7 mouse cellular contexts compared by ENCODE assay signal in genomic region chr1:133953261-133953742, GRCm38 (mm10). TPM values are rescaled to one million over a fixed set of nuclear protein-coding genes. Genes with fewer than 3 reads are reported as not detected.
DNase-seq lines count a peak whose midpoint lies in the region; ATAC-seq lines count a peak whose summit lies in the region.

No protein-coding gene starts in this region.

- WGBS in embryonic facial prominence, embryonic 12.5 days: 47% methylated on average over 9 of the region's 9 CpGs
- WGBS in midbrain, embryonic 15.5 days: 52% methylated on average over 9 of the region's 9 CpGs

- 0 out of 2 replicates have a peak overlapping the region, but pooled peaks have one; percentile 7 for H3K9ac ChIP-seq in embryonic facial prominence, embryonic 12.5 days
- H3K9ac ChIP-seq in midbrain, embryonic 15.5 days: no peak overlapping the region

- no peaks in the 10 kb centered on the region for H3K27me3 ChIP-seq in megakaryocyte, embryonic 14.5 days (replicated peaks)
- no peaks in the 10 kb centered on the region for H3K27me3 ChIP-seq in embryonic facial prominence, embryonic 12.5 days
- H3K27me3 ChIP-seq in midbrain, embryonic 15.5 days (replicated peaks): no peaks in the 10 kb centered on the region

- peak overlapping the region; percentile 39 for H3K4me3 ChIP-seq in megakaryocyte, embryonic 14.5 days (replicated peaks)
- no peak overlapping the region for H3K4me3 ChIP-seq in embryonic facial prominence, embryonic 12.5 days
- no peak overlapping the region for H3K4me3 ChIP-seq in midbrain, embryonic 15.5 days

- DNase-seq in adrenal gland, postnatal 36 days: peak; percentile 72 to 83
- DNase-seq in spleen, postnatal 10 days (ENCODE audit: low spot score in 2 of 2): no peak

- H3K4me1 ChIP-seq in megakaryocyte, embryonic 14.5 days: peaks cover 90% of the 10 kb centered on the region
- peaks cover 18% of the 10 kb centered on the region for H3K4me1 ChIP-seq in embryonic facial prominence, embryonic 12.5 days
- peaks cover 3% of the 10 kb centered on the region; the same call in 1 of the 2 replicates for H3K4me1 ChIP-seq in midbrain, embryonic 15.5 days

- no peaks in the 10 kb centered on the region for H3K36me3 ChIP-seq in megakaryocyte, embryonic 14.5 days (replicated peaks; ENCODE audit: low read length)
- H3K36me3 ChIP-seq in embryonic facial prominence, embryonic 12.5 days: no peaks in the 10 kb centered on the region
- no peaks in the 10 kb centered on the region for H3K36me3 ChIP-seq in midbrain, embryonic 15.5 days (replicated peaks)

- H3K4me2 ChIP-seq in embryonic facial prominence, embryonic 12.5 days (replicated peaks): no peak overlapping the region
- H3K4me2 ChIP-seq in midbrain, embryonic 15.5 days: no peak overlapping the region

- no peaks in the 10 kb centered on the region for H3K9me3 ChIP-seq in megakaryocyte, embryonic 14.5 days
- no peaks in the 10 kb centered on the region for H3K9me3 ChIP-seq in embryonic facial prominence, embryonic 12.5 days
- H3K9me3 ChIP-seq in midbrain, embryonic 15.5 days: no peaks in the 10 kb centered on the region

- no peak overlapping the region for H3K27ac ChIP-seq in embryonic facial prominence, embryonic 12.5 days
- peak overlapping the region; percentile 16; the same call in 1 of the 2 replicates for H3K27ac ChIP-seq in midbrain, embryonic 15.5 days

- ATAC-seq in megakaryocyte, adult 5-6 weeks (ENCODE audit: poor library complexity, severe bottlenecking): no peak
- ATAC-seq in embryonic facial prominence, embryonic 12.5 days (ENCODE audit: insufficient number of reproducible peaks, insufficient read depth, low FRiP score, low TSS enrichment): no peak
- ATAC-seq in midbrain, embryonic 15.5 days (replicated peaks): no peak
- no peak for ATAC-seq in activated CD4-positive, CD25-positive, alpha-beta regulatory T cell, adult 4 months

RNA-seq across cellular contexts. Expression of gene Prelp, which starts 32.1 kb away (rescaled TPM):
- polyA plus RNA-seq in megakaryocyte, embryonic 14.5 days (2012; ENCODE audit: insufficient read depth, low replicate concordance): not detected in 2 replicates
- total RNA-seq in megakaryocyte, adult 5-6 weeks (2015): 0.21 and 0.33 TPM in 2 replicates
- 0.11 TPM in 1 of 2 replicates, not detected in the other for total RNA-seq in megakaryocyte, adult 5-6 weeks (2017)
- 10 to 100 TPM; 42.1 to 44.9 TPM for total RNA-seq in adrenal gland, postnatal 36 days (2021)
- 1.9 and 2.2 TPM in 2 replicates for polyA plus RNA-seq in embryonic facial prominence, embryonic 12.5 days (2016; fragmentation: Nextera tagmentation; extraction: Ambion mirVana)
- polyA plus RNA-seq in midbrain, embryonic 15.5 days (2015; fragmentation: Nextera tagmentation; extraction: Ambion mirVana): 8.4 and 9.5 TPM in 2 replicates
- not detected for polyA plus RNA-seq in activated CD4-positive, CD25-positive, alpha-beta regulatory T cell, adult 4 months (2017; shearing (Covaris generic))

RNA-seq across cellular contexts. Expression of gene Optc, which starts 45.5 kb away (rescaled TPM):
- not detected in 2 replicates for polyA plus RNA-seq in megakaryocyte, embryonic 14.5 days (2012; ENCODE audit: insufficient read depth, low replicate concordance)
- not detected in 2 replicates for total RNA-seq in megakaryocyte, adult 5-6 weeks (2015)
- not detected in 2 replicates for total RNA-seq in megakaryocyte, adult 5-6 weeks (2017)
- total RNA-seq in adrenal gland, postnatal 36 days (2021): 1 to 10 TPM; 1.2 TPM
- polyA plus RNA-seq in embryonic facial prominence, embryonic 12.5 days (2016; fragmentation: Nextera tagmentation; extraction: Ambion mirVana): 1.1 and 1.3 TPM in 2 replicates
- polyA plus RNA-seq in midbrain, embryonic 15.5 days (2015; fragmentation: Nextera tagmentation; extraction: Ambion mirVana): 2.8 and 3.7 TPM in 2 replicates
- polyA plus RNA-seq in activated CD4-positive, CD25-positive, alpha-beta regulatory T cell, adult 4 months (2017; shearing (Covaris generic)): not detected

Comparison
In these comparisons a context has a peak if more than half of its experiments do, and no peak if none do; other contexts are left out.
1. DNase-seq: peak in adrenal gland, postnatal 36 days (2 of 2); none in spleen, postnatal 10 days (0 of 2).